Mouse (Mus musculus) limb, embryonic 13.5 days (tissue): Measurements from ENCODE around the gene Ccdc91. TPM values are rescaled to one million over a fixed set of nuclear protein-coding genes. Genes with fewer than 3 reads are reported as not detected.

Experiments used
- ATAC-seq: fragments of 200-750 bp; cut with Nextera tagmentation; 2 replicates; pipeline ENCODE4 v1.8.0; 2017; ENCODE audit warnings: low read depth, moderate number of reproducible peaks, moderate TSS enrichment; ENCODE audit not compliant: low FRiP score
- H3K27ac ChIP-seq: fragments of 300-500 bp; sonication (generic); 2 replicates; pipeline ENCODE4 v1.5.1; 2015; ENCODE audit warnings: inconsistent platforms, mild to moderate bottlenecking, moderate library complexity
- H3K27me3 ChIP-seq: fragments of 300-500 bp; sonication (generic); 2 replicates; pipeline ENCODE4 v1.6.1; 2015; ENCODE audit warnings: mild to moderate bottlenecking, inconsistent platforms
- H3K36me3 ChIP-seq: fragments of 300-500 bp; sonication (generic); 2 replicates; pipeline ENCODE4 v1.6.1; 2015; ENCODE audit warnings: inconsistent platforms, mild to moderate bottlenecking, moderate library complexity
- H3K4me1 ChIP-seq: fragments of 300-500 bp; sonication (generic); 2 replicates; pipeline ENCODE4 v1.6.1; 2015; ENCODE audit warnings: inconsistent platforms
- H3K4me2 ChIP-seq: fragments of 300-500 bp; sonication (generic); replicated peaks from 2 replicates; pipeline ENCODE4 v1.6.1; 2015; ENCODE audit warnings: inconsistent platforms, mild to moderate bottlenecking, moderate library complexity
- H3K4me3 ChIP-seq: fragments of 300-500 bp; sonication (generic); 2 replicates; pipeline ENCODE4 v1.5.1; 2015; ENCODE audit warnings: moderate library complexity, mild to moderate bottlenecking, inconsistent platforms
- H3K9ac ChIP-seq: fragments of 300-500 bp; sonication (generic); 2 replicates; pipeline ENCODE4 v1.6.1; 2015; ENCODE audit warnings: mild to moderate bottlenecking, inconsistent platforms
- H3K9me3 ChIP-seq: fragments of 300-500 bp; sonication (generic); 2 replicates; pipeline ENCODE4 v1.6.1; 2016; ENCODE audit warnings: inconsistent platforms
- WGBS: fragments of 180-500 bp; shearing (Covaris S2); methylation state at CpG from one replicate; pipeline ENCODE4 v1.1.7; 2015; 5-methylcytosine and 5-hydroxymethylcytosine counted together
- polyA plus RNA-seq: library from polyadenylated mRNA; unstranded; fragments of >200 nt; fragmentation: Nextera tagmentation; extraction: Ambion mirVana; gene quantifications from 2 replicates; pipeline ENCODE4 v1.2.1, GENCODE M21; 2015

Gene Ccdc91
- polyA plus RNA-seq, 1 experiment from 2014 or later = 27.8 TPM

DNA sequence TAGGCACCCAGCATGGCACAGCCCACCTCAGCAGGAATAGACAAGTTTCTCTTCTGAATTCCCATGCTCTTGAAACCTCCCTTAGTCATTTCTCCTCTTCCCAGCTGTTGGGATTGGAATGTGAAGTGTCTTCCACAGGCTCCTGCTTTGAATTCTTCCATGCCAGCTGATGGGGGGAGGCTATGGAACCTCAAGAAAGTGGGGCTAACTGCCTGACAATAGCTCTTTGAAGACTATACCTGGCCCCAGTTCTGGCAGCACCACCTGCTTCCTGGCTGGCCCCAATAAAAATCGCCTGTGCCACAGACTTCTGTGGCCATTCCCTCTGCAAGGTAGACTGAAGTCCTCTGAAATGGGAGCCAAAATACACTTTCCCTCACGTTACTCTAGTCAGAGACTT is 187.0 kb downstream of the Ccdc91 start:
- ATAC-seq = no peak
- Histone ChIP-seq H3K4me2 (no peak overlapping the region), H3K27ac (no peak overlapping the region), H3K9ac (no peak overlapping the region), H3K4me3 (no peak overlapping the region), H3K4me1 (no peaks in the 10 kb centered on the region), H3K27me3 (peaks cover 18% of the 10 kb centered on the region; the same call in 1 of the 2 replicates), H3K9me3 (no peaks in the 10 kb centered on the region), H3K36me3 (no peaks in the 10 kb centered on the region)
- 87% methylated on average over 2 of the region's 2 CpGs for WGBS

DNA sequence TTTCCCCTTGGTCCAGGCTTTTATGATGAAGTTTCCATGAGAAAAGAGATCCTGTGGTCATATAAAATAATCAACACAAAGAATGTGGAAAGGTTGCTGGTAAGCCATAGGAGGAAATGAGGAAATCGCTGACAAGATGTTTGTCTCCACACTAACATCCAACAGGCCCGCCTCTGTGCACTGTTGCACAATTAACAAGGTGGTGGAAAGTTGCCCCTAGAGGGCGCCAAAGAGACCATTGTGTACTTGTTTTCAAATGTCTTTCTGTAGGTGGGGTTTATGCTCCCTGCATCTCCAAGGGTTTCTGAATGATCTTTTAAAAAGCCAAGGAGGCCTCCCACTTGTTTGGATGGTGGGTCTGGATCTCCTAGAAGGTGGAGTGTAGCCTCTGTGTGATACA is 188.7 kb downstream of the Ccdc91 start:
- WGBS = 53% methylated on average over 3 of the region's 3 CpGs

DNA sequence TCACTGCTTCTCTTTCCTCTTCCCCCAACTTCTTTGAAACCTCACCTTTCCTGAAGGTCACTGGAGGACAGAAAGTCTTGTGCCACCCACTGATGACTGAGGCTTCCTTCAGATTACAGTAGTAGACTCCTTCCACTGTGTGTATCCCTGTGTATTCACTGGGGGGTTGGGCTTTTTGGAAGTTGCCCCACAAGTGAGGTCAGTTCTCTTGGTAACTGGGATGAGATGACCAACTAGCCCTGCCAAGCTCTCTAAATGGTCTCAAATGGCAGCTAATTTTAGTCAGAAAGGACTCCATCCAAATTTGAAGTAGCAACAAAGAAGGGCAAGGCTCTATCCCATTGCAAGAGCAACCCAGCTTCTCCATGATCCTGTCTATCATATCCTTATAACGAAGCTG is 195.7 kb downstream of the Ccdc91 start:
- Histone ChIP-seq H3K4me1 (peaks cover 5% of the 10 kb centered on the region; the same call in 1 of the 2 replicates), H3K27ac (no peak overlapping the region), H3K36me3 (no peaks in the 10 kb centered on the region), H3K4me3 (no peak overlapping the region), H3K4me2 (no peak overlapping the region), H3K27me3 (peaks cover 34% of the 10 kb centered on the region), H3K9ac (no peak overlapping the region), H3K9me3 (no peaks in the 10 kb centered on the region)
- ATAC-seq = no peak
- 83% methylated on average over 1 of the region's 1 CpGs for WGBS

More for the DNA sequence above, 188.7 kb downstream of the Ccdc91 start:
- Histone ChIP-seq H3K9ac (no peak overlapping the region), H3K9me3 (no peaks in the 10 kb centered on the region), H3K4me3 (no peak overlapping the region), H3K4me1 (no peaks in the 10 kb centered on the region), H3K27ac (no peak overlapping the region), H3K36me3 (no peaks in the 10 kb centered on the region), H3K4me2 (no peak overlapping the region), H3K27me3 (peaks cover 18% of the 10 kb centered on the region; the same call in 1 of the 2 replicates)
- no peak for ATAC-seq

DNA sequence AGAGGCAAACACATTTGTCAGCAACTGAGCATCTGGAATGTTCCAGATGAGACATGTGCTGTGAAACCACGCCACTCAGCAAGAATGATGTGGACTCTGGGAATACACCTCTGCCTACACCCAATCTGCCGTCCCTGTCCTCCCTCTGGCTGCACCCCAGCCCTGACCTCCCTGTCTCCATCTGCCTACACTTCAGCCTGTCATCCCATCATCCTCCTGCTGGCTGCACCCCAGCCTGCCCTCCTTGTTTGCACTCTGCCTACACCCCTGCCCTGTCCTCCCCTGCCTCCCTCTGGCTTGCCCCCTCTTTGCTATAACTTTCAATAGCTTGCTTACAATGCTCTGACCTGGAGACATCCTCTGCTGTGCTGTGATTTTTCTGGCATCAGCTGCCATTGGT is 196.9 kb downstream of the Ccdc91 start:
- Histone ChIP-seq H3K27me3 (peaks cover 35% of the 10 kb centered on the region), H3K9ac (no peak overlapping the region), H3K36me3 (no peaks in the 10 kb centered on the region), H3K4me2 (no peak overlapping the region), H3K4me1 (peaks cover 5% of the 10 kb centered on the region; the same call in 1 of the 2 replicates), H3K9me3 (no peaks in the 10 kb centered on the region), H3K4me3 (no peak overlapping the region), H3K27ac (no peak overlapping the region)
- ATAC-seq = no peak
- 74% methylated on average over 2 of the region's 2 CpGs for WGBS

DNA sequence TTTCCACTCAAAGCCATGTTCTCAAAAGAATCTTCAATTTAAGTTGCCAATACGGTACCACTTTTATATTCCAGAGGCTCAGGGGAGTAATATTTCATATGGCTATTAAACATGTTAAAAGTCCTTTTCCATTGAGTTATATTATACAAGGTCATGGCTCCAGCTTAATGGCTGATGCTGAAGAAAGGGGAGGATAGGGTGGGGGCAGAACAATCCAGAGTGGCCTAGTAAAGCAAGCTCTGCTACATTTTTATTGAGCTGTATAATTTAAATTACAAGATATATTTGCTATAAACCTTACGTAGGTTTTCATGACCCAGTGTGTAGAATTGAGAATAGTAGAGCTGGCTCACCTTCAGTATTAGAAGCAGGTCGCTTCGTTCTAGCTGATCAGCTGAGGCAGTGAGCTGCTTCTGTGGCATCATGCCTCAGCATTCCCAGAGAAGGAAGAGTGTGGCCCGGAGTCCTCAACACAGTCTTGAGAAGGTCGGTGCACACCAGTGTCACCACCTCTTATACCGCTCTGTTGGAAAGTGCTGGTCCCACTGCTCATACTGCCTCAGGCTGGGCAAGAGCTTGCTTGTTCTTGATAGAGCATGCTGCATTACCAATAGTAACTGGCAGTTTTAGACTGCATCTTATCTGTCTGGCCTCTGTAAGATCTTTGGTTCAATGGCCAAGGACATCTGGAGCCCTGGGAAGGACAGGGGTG is 199.6 kb downstream of the Ccdc91 start:
- Histone ChIP-seq H3K27ac (no peak overlapping the region), H3K4me2 (no peak overlapping the region), H3K9ac (no peak overlapping the region), H3K4me1 (peaks cover 5% of the 10 kb centered on the region; the same call in 1 of the 2 replicates), H3K27me3 (peaks cover 61% of the 10 kb centered on the region), H3K9me3 (no peaks in the 10 kb centered on the region), H3K36me3 (no peaks in the 10 kb centered on the region), H3K4me3 (no peak overlapping the region)
- peak; percentile 89 for ATAC-seq
- WGBS = 52% methylated on average over 7 of the region's 7 CpGs

DNA sequence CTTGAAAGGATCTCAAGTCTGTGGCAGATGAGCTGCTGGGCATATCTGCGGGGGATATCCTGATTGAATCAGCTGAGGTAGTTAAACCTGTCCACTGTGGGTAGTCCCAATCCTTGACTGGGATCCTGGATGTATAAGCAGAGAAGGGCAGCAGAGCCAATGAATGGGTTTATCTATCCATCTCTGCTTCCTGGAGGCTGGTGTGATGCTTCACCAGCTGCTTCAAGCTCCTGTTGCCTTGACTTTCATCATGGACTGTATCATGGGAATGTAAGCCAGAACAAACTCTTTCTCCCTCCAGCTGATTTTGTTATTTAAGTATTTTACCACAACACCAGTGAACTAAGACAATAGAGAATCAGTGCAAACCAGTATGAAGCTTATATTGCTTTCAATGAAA is 200.6 kb downstream of the Ccdc91 start:
- no peak overlapping the region for H3K4me3 ChIP-seq
- no peak overlapping the region for H3K27ac ChIP-seq
- H3K4me1 ChIP-seq = peaks cover 5% of the 10 kb centered on the region; the same call in 1 of the 2 replicates
- H3K9me3 ChIP-seq = no peaks in the 10 kb centered on the region
- WGBS = 93% methylated on average over 1 of the region's 1 CpGs
- H3K9ac ChIP-seq = no peak overlapping the region
- H3K27me3 ChIP-seq = peaks cover 60% of the 10 kb centered on the region
- no peak overlapping the region for H3K4me2 ChIP-seq
- no peaks in the 10 kb centered on the region for H3K36me3 ChIP-seq
- no peak for ATAC-seq

Other genes with a start within 250 kb of the Ccdc91 start
- 13.6 and 16.0 TPM in 2 replicates for gene Pthlh, start 211.6 kb upstream of the Ccdc91 start, polyA plus RNA-seq